Mouse (Mus musculus): ENCODE data around the gene Foxm1.

DNA sequence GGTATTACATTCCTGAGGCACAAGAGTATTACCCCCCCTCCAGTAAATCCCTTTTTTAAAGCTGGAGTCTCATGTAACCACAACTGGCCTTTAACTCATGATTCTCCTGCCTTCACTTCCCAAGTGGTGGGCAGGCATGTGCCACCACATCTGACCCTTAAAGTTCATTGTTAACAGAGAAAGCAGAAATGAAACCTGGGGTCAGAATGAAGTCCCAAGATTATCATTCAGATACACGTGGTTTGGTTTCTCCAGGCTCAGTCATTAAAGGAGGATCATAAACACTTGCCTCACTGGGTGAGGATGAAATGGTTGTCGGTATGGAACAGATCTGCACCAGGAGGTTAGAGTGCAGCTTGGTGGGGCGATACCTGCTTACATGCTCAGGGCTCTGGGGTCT lies 18.5 kb downstream of the Foxm1 start:
- no peak for TF ChIP-seq POLR2A (IDR thresholded peaks at IDR 0.05; ENCODE audit: low read depth, low read length)
- no peak for TF ChIP-seq CTCF (IDR thresholded peaks at IDR 0.05; ENCODE audit: extremely low read depth, insufficient read depth, insufficient read length, insufficient replicate concordance)

Data from spleen, adult 2 months (tissue).